Mouse (Mus musculus): ENCODE results near the gene Gm2a.

GRCm38 (mm10) chr11:55069023-55069422 lies 28.9 kb upstream of the Gm2a start:
- no peak for TF ChIP-seq POLR2A (IDR thresholded peaks at IDR 0.05; ENCODE audit: borderline replicate concordance, low read depth, low read length)
- no peak for TF ChIP-seq CTCF (IDR thresholded peaks at IDR 0.05; ENCODE audit: low read depth, low read length)

All from bone marrow macrophage, adult 2 months (primary cell).